Mouse (Mus musculus) heart, adult 2 months (tissue): ENCODE measurements around the gene Akt1s1.

ENCODE experiments used
- CTCF ChIP-seq: fragments of 200-600 bp; IDR thresholded peaks from 2 replicates; pipeline ENCODE4 v1.8.1; 2022; ENCODE audit warnings: antibody characterized with exemption, mild to moderate bottlenecking, moderate library complexity
- POLR2A ChIP-seq: fragments of 200-500 bp; IDR thresholded peaks from 2 replicates; pipeline ENCODE4 v1.6.1; 2011; ENCODE audit warnings: mild to moderate bottlenecking, low read depth, low read length, control low read depth; ENCODE audit not compliant: insufficient read depth

DNA sequence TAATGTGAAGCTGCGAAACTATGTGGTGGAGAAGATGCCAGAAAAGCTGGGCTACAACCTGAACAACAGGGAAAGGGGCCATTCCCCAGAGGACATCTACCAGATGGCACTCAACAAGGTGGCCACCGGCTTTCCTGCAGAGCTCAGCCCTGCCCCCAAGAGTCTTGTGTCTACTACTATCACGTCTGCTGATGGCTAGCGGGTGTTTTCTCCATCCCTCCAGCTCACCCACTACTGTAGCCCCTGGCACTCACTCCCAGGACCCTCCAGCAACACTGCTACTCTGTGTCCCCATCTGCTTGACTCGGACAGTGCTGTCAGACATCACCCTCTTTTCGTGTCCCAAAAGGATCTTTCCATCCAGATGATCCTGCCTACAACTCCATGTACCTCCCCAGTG lies 10.7 kb upstream of the Akt1s1 start:
- TF ChIP-seq CTCF (no peak), POLR2A (no peak)
